Mouse (Mus musculus) forebrain, embryonic 10.5 days (tissue): ENCODE data around the gene Mrpl40. TPM values are rescaled to one million over a fixed set of nuclear protein-coding genes. Genes with fewer than 3 reads are reported as not detected.
A peak's percentile ranks its signal among the peaks of the same experiment; 100 is the strongest.
"Not testable (repeated sequence)": the region's sequence is repeated elsewhere in the genome, so short reads cannot be mapped to it uniquely, and the experiment has no call there.

Source experiments
- DNase-seq: peaks from one replicate; pipeline ENCODE4 v3.0.0-alpha.2; 2017; ENCODE audit warnings: low spot score; ENCODE audit errors: extremely low spot score
- H3K27ac ChIP-seq: fragments of 300-500 bp; sonication (generic); 2 replicates; pipeline ENCODE4 v1.5.1; 2016; ENCODE audit warnings: mild to moderate bottlenecking
- H3K27me3 ChIP-seq: fragments of 300-500 bp; sonication (generic); 2 replicates; pipeline ENCODE4 v1.6.1; 2016; ENCODE audit warnings: mild to moderate bottlenecking; ENCODE audit not compliant: poor library complexity, severe bottlenecking
- H3K36me3 ChIP-seq: fragments of 300-500 bp; sonication (generic); replicated peaks from 2 replicates; pipeline ENCODE4 v1.6.1; 2016; ENCODE audit warnings: mild to moderate bottlenecking, moderate library complexity
- H3K4me1 ChIP-seq: fragments of 300-500 bp; sonication (generic); 2 replicates; pipeline ENCODE4 v1.6.1; 2016
- H3K4me3 ChIP-seq: fragments of 300-500 bp; sonication (generic); 2 replicates; pipeline ENCODE4 v1.5.1; 2016; ENCODE audit warnings: mild to moderate bottlenecking, moderate library complexity
- H3K9me3 ChIP-seq: fragments of 300-500 bp; sonication (generic); 2 replicates; pipeline ENCODE4 v1.6.1; 2016; ENCODE audit warnings: mild to moderate bottlenecking, moderate library complexity
- whole genome bisulfite sequencing: fragments of 180-500 bp; shearing (Covaris S2); methylation state at CpG from one replicate; pipeline ENCODE4 v1.1.7; 2016; 5-methylcytosine and 5-hydroxymethylcytosine counted together
- polyA plus RNA-seq: library from polyadenylated mRNA; unstranded; fragments of >200 nt; fragmentation: Nextera tagmentation; extraction: Ambion mirVana; gene quantifications from 2 replicates; pipeline ENCODE4 v1.2.1, GENCODE M21; 2016

Gene Mrpl40
- polyA plus RNA-seq, 1 experiment from 2014 or later, result 137 TPM

- Histone ChIP-seq H3K27ac (no peak overlapping the region), H3K36me3 (no peaks in the 10 kb centered on the region), H3K9me3 (peaks cover 10% of the 10 kb centered on the region), H3K4me3 (no peak overlapping the region), H3K27me3 (no peaks in the 10 kb centered on the region), H3K4me1 (no peaks in the 10 kb centered on the region)
- DNase-seq, result no peak
- WGBS, result 76% methylated on average over 1 of the region's 1 CpGs
Measured at GRCm38 (mm10) chr16:18860186-18860585, 16.5 kb downstream of the Mrpl40 start.

GRCm38 (mm10) chr16:18858551-18858950 lies 18.1 kb downstream of the Mrpl40 start:
- Histone ChIP-seq H3K9me3 (peaks cover 10% of the 10 kb centered on the region), H3K36me3 (no peaks in the 10 kb centered on the region), H3K27ac (no peak overlapping the region), H3K4me3 (no peak overlapping the region), H3K27me3 (no peaks in the 10 kb centered on the region), H3K4me1 (no peaks in the 10 kb centered on the region)
- DNase-seq, result no peak

- H3K9me3 ChIP-seq, H3K27ac ChIP-seq, H3K4me3 ChIP-seq, H3K4me1 ChIP-seq, DNase-seq, H3K36me3 ChIP-seq, H3K27me3 ChIP-seq: not testable (repeated sequence)
- WGBS, result 90% methylated on average over 17 of the region's 17 CpGs
Measured at GRCm38 (mm10) chr16:18849521-18850190, 27.0 kb downstream of the Mrpl40 start.

- 90% methylated on average over 15 of the region's 15 CpGs for WGBS
- no peak for DNase-seq
- H3K9me3 ChIP-seq, result peaks cover 8% of the 10 kb centered on the region; the same call in 1 of the 2 replicates
Measured at GRCm38 (mm10) chr16:18846301-18846820, 30.3 kb downstream of the Mrpl40 start.

GRCm38 (mm10) chr16:18838346-18838745 lies 38.3 kb downstream of the Mrpl40 start:
- 96% methylated on average over 4 of the region's 4 CpGs for WGBS
- no peak for DNase-seq
- H3K36me3 ChIP-seq, result peaks cover 41% of the 10 kb centered on the region
- no peaks in the 10 kb centered on the region for H3K9me3 ChIP-seq
- H3K4me3 ChIP-seq, result no peak overlapping the region
- no peak overlapping the region for H3K27ac ChIP-seq
- peaks cover 12% of the 10 kb centered on the region for H3K4me1 ChIP-seq
- H3K27me3 ChIP-seq, result no peaks in the 10 kb centered on the region

More at GRCm38 (mm10) chr16:18846301-18846820, 30.3 kb downstream of the Mrpl40 start:
- Histone ChIP-seq H3K27me3 (no peaks in the 10 kb centered on the region), H3K27ac (no peak overlapping the region), H3K4me1 (no peaks in the 10 kb centered on the region), H3K4me3 (no peak overlapping the region), H3K36me3 (no peaks in the 10 kb centered on the region)

- Histone ChIP-seq H3K4me3 (peak within 1 kb of the TSS; percentile 88), H3K9me3 (no peaks in the 10 kb centered on the region), H3K27ac (peak within 1 kb of the TSS; percentile 89), H3K4me1 (peaks cover 12% of the 10 kb centered on the region), H3K36me3 (peaks cover 58% of the 10 kb centered on the region), H3K27me3 (no peaks in the 10 kb centered on the region)
- DNase-seq, result peak; percentile 84
- WGBS, result 1% methylated on average over 46 of the region's 46 CpGs
Measured at GRCm38 (mm10) chr16:18836468-18837208, 40.0 kb downstream of the Mrpl40 start, which contains the start of the genes 2510002D24Rik and Gm28539. Gene 2510002D24Rik (plus strand): TSS chr16:18836578. Gene Gm28539 (plus strand): TSS chr16:18836584.

- Histone ChIP-seq H3K36me3 (peaks cover 63% of the 10 kb centered on the region), H3K4me3 (peak overlapping the region; percentile 88), H3K4me1 (peaks cover 12% of the 10 kb centered on the region), H3K9me3 (no peaks in the 10 kb centered on the region), H3K27me3 (no peaks in the 10 kb centered on the region), H3K27ac (no peak overlapping the region)
- no peak for DNase-seq
- 25% methylated on average over 3 of the region's 3 CpGs for WGBS
Measured at GRCm38 (mm10) chr16:18836073-18836467, 40.6 kb downstream of the Mrpl40 start.

GRCm38 (mm10) chr16:18833486-18833885 lies 43.2 kb downstream of the Mrpl40 start:
- WGBS, result 79% methylated on average over 2 of the region's 2 CpGs
- H3K27ac ChIP-seq, result no peak overlapping the region
- H3K4me1 ChIP-seq, result peaks cover 12% of the 10 kb centered on the region
- no peak overlapping the region for H3K4me3 ChIP-seq
- no peaks in the 10 kb centered on the region for H3K9me3 ChIP-seq
- no peak for DNase-seq
- peaks cover 78% of the 10 kb centered on the region for H3K36me3 ChIP-seq
- H3K27me3 ChIP-seq, result no peaks in the 10 kb centered on the region

- Histone ChIP-seq H3K9me3 (no peaks in the 10 kb centered on the region), H3K4me3 (no peak overlapping the region), H3K36me3 (peaks cover 100% of the 10 kb centered on the region), H3K27ac (no peak overlapping the region), H3K4me1 (no peaks in the 10 kb centered on the region), H3K27me3 (no peaks in the 10 kb centered on the region)
- WGBS, result 96% methylated on average over 6 of the region's 6 CpGs
- no peak for DNase-seq
Measured at GRCm38 (mm10) chr16:18829102-18829501, 47.6 kb downstream of the Mrpl40 start.

- DNase-seq, result no peak
- H3K4me3 ChIP-seq, result no peak overlapping the region
- H3K36me3 ChIP-seq, result peaks cover 100% of the 10 kb centered on the region
- H3K4me1 ChIP-seq, result no peaks in the 10 kb centered on the region
- no peak overlapping the region for H3K27ac ChIP-seq
- H3K9me3 ChIP-seq, result no peaks in the 10 kb centered on the region
- H3K27me3 ChIP-seq, result no peaks in the 10 kb centered on the region
- 95% methylated on average over 3 of the region's 3 CpGs for WGBS
Measured at GRCm38 (mm10) chr16:18828630-18829029, 48.0 kb downstream of the Mrpl40 start.

GRCm38 (mm10) chr16:18822925-18823324 lies 53.7 kb downstream of the Mrpl40 start:
- WGBS, result 83% methylated on average over 4 of the region's 4 CpGs
- no peak for DNase-seq
- Histone ChIP-seq H3K4me1 (no peaks in the 10 kb centered on the region), H3K4me3 (no peak overlapping the region), H3K36me3 (peaks cover 100% of the 10 kb centered on the region), H3K27me3 (no peaks in the 10 kb centered on the region), H3K27ac (no peak overlapping the region), H3K9me3 (no peaks in the 10 kb centered on the region)

- H3K9me3 ChIP-seq, result no peaks in the 10 kb centered on the region
- no peaks in the 10 kb centered on the region for H3K27me3 ChIP-seq
- H3K36me3 ChIP-seq, result peaks cover 100% of the 10 kb centered on the region
- no peak for DNase-seq
- H3K4me3 ChIP-seq, result no peak overlapping the region
- no peaks in the 10 kb centered on the region for H3K4me1 ChIP-seq
- H3K27ac ChIP-seq, result no peak overlapping the region
- 81% methylated on average over 1 of the region's 1 CpGs for WGBS
Measured at GRCm38 (mm10) chr16:18822356-18822755, 54.3 kb downstream of the Mrpl40 start.
